Mouse (Mus musculus): Measurements from ENCODE around the gene Tmem176b. TPM values are rescaled to one million over a fixed set of nuclear protein-coding genes. Genes with fewer than 3 reads are reported as not detected.

The Tmem176b gene
- polyA plus RNA-seq, 1 experiment from 2014 or later: 92.9 TPM

Other genes starting within 250 kb of the Tmem176b start
- 11.8 and 13.2 TPM in 2 replicates for gene Repin1, start 247.6 kb downstream of the Tmem176b start, polyA plus RNA-seq (2016; fragmentation: Nextera tagmentation; extraction: Ambion mirVana)
- gene Gm44965, start 247.6 kb downstream of the Tmem176b start, polyA plus RNA-seq (2016; fragmentation: Nextera tagmentation; extraction: Ambion mirVana): not detected in 2 replicates
- 2.0 and 2.2 TPM in 2 replicates for gene Zfp775, start 239.4 kb downstream of the Tmem176b start, polyA plus RNA-seq (2016; fragmentation: Nextera tagmentation; extraction: Ambion mirVana)
- 0.30 and 0.50 TPM in 2 replicates for gene AI854703, start 214.7 kb downstream of the Tmem176b start, polyA plus RNA-seq (2016; fragmentation: Nextera tagmentation; extraction: Ambion mirVana)
- gene Gimap8, start 194.3 kb downstream of the Tmem176b start, polyA plus RNA-seq (2016; fragmentation: Nextera tagmentation; extraction: Ambion mirVana): 0.93 and 1.0 TPM in 2 replicates
- gene Gimap9, start 165.4 kb downstream of the Tmem176b start, polyA plus RNA-seq (2016; fragmentation: Nextera tagmentation; extraction: Ambion mirVana): 11.4 and 12.9 TPM in 2 replicates
- 15.7 and 15.9 TPM in 2 replicates for gene Gimap4, start 156.9 kb downstream of the Tmem176b start, polyA plus RNA-seq (2016; fragmentation: Nextera tagmentation; extraction: Ambion mirVana)
- gene Gimap6, start 133.3 kb downstream of the Tmem176b start, polyA plus RNA-seq (2016; fragmentation: Nextera tagmentation; extraction: Ambion mirVana): 11.7 and 12.7 TPM in 2 replicates
- 0.75 and 1.2 TPM in 2 replicates for gene Gm28053, start 122.9 kb downstream of the Tmem176b start, polyA plus RNA-seq (2016; fragmentation: Nextera tagmentation; extraction: Ambion mirVana)
- gene Gimap7, start 122.9 kb downstream of the Tmem176b start, polyA plus RNA-seq (2016; fragmentation: Nextera tagmentation; extraction: Ambion mirVana): 0.10 and 0.18 TPM in 2 replicates
- gene Gimap1, start 102.4 kb downstream of the Tmem176b start, polyA plus RNA-seq (2016; fragmentation: Nextera tagmentation; extraction: Ambion mirVana): 10.9 and 11.9 TPM in 2 replicates
- gene Gimap5, start 95.3 kb downstream of the Tmem176b start, polyA plus RNA-seq (2016; fragmentation: Nextera tagmentation; extraction: Ambion mirVana): 3.0 and 3.7 TPM in 2 replicates
- gene Gimap3, start 70.6 kb downstream of the Tmem176b start, polyA plus RNA-seq (2016; fragmentation: Nextera tagmentation; extraction: Ambion mirVana): not detected in 2 replicates
- 48.3 and 53.2 TPM in 2 replicates for gene Tmem176a, start 577 bp downstream of the Tmem176b start, polyA plus RNA-seq (2016; fragmentation: Nextera tagmentation; extraction: Ambion mirVana)
- not detected in 2 replicates for gene Aoc1, start 31.4 kb upstream of the Tmem176b start, polyA plus RNA-seq (2016; fragmentation: Nextera tagmentation; extraction: Ambion mirVana)
- not detected in 2 replicates for gene 1600015I10Rik, start 88.4 kb upstream of the Tmem176b start, polyA plus RNA-seq (2016; fragmentation: Nextera tagmentation; extraction: Ambion mirVana)
- gene Doxl2, start 133.5 kb upstream of the Tmem176b start, polyA plus RNA-seq (2016; fragmentation: Nextera tagmentation; extraction: Ambion mirVana): not detected in 2 replicates
- not detected in 2 replicates for gene Svs1, start 145.4 kb upstream of the Tmem176b start, polyA plus RNA-seq (2016; fragmentation: Nextera tagmentation; extraction: Ambion mirVana)
- 0.17 and 0.36 TPM in 2 replicates for gene Gpnmb, start 195.1 kb upstream of the Tmem176b start, polyA plus RNA-seq (2016; fragmentation: Nextera tagmentation; extraction: Ambion mirVana)
- gene Malsu1, start 232.3 kb upstream of the Tmem176b start, polyA plus RNA-seq (2016; fragmentation: Nextera tagmentation; extraction: Ambion mirVana): 47.9 and 52.9 TPM in 2 replicates

Data from liver, embryonic 12.5 days (tissue).